Mouse (Mus musculus) liver, adult 2 months (tissue): ENCODE results near the gene Atp1a2. TPM values are rescaled to one million over a fixed set of nuclear protein-coding genes. Genes with fewer than 3 reads are reported as not detected.
A peak's percentile ranks its signal among the peaks of the same experiment; 100 is the strongest.

Source experiments
- DNase-seq: peaks from one replicate; pipeline ENCODE4 v3.0.0-alpha.2; 2011; ENCODE audit warnings: low read depth, low spot score; ENCODE audit errors: extremely low read depth
- H3K27ac ChIP-seq: fragments of 200-500 bp; replicated peaks from 2 replicates; pipeline ENCODE4 v1.5.1; 2012; ENCODE audit warnings: low read depth, mild to moderate bottlenecking, control low read depth, inconsistent platforms, low read length; ENCODE audit not compliant: insufficient read depth
- H3K27me3 ChIP-seq: fragments of 200-500 bp; 2 replicates; pipeline ENCODE4 v1.6.1; 2012; ENCODE audit warnings: mild to moderate bottlenecking, moderate library complexity, low read length, inconsistent platforms; ENCODE audit not compliant: control insufficient read depth, insufficient read depth
- H3K36me3 ChIP-seq: fragments of 200-500 bp; 2 replicates; pipeline ENCODE4 v1.6.1; 2012; ENCODE audit warnings: low read length, inconsistent platforms; ENCODE audit not compliant: control insufficient read depth, insufficient read depth
- H3K4me1 ChIP-seq: fragments of 200-500 bp; 2 replicates; pipeline ENCODE4 v1.6.1; 2011; ENCODE audit warnings: low read length; ENCODE audit not compliant: control insufficient read depth, insufficient read depth
- H3K4me3 ChIP-seq: fragments of 200-500 bp; 2 replicates; pipeline ENCODE4 v1.5.1; 2011; ENCODE audit warnings: low read depth, mild to moderate bottlenecking, control low read depth, low read length, moderate library complexity; ENCODE audit not compliant: insufficient read depth
- H3K79me2 ChIP-seq: fragments of 200-500 bp; 2 replicates; pipeline ENCODE4 v1.6.1; 2012; ENCODE audit warnings: inconsistent platforms, mild to moderate bottlenecking, low read length, moderate library complexity; ENCODE audit not compliant: control insufficient read depth, insufficient read depth
- H3K9ac ChIP-seq: fragments of 200-500 bp; 2 replicates; pipeline ENCODE4 v1.6.1; 2012; ENCODE audit warnings: low read depth, mild to moderate bottlenecking, control low read depth, inconsistent platforms, low read length
- CTCF ChIP-seq: fragments of 200-500 bp; IDR thresholded peaks from 2 replicates; pipeline ENCODE4 v1.5.1; 2011; ENCODE audit warnings: low read depth, low read length, control low read depth
- POLR2A ChIP-seq: fragments of 200-500 bp; IDR thresholded peaks from 2 replicates; pipeline ENCODE4 v1.6.1; 2011; ENCODE audit warnings: low read length, control low read depth; ENCODE audit not compliant: insufficient read depth; ENCODE audit errors: extremely low read depth
- WGBS: fragments of 180-500 bp; shearing (Covaris S2); methylation state at CpG from one replicate; pipeline ENCODE4 v1.1.7; 2018; 5-methylcytosine and 5-hydroxymethylcytosine counted together
- polyA plus RNA-seq: library from polyadenylated mRNA; depleted of rRNA; stranded (reverse); fragments of >200 nt; gene quantifications from 2 replicates; pipeline ENCODE4 v1.2.3, GENCODE M21; 2012; rRNA removed
- total RNA-seq: library from RNA; depleted of rRNA; stranded (reverse); fragments of >200 nt; gene quantifications from 2 replicates; pipeline ENCODE4 v1.2.3, GENCODE M21; 2014; rRNA removed

Atp1a2 gene
- total and polyA plus RNA-seq, 2 experiments = 0.59 to 0.92 TPM

DNA sequence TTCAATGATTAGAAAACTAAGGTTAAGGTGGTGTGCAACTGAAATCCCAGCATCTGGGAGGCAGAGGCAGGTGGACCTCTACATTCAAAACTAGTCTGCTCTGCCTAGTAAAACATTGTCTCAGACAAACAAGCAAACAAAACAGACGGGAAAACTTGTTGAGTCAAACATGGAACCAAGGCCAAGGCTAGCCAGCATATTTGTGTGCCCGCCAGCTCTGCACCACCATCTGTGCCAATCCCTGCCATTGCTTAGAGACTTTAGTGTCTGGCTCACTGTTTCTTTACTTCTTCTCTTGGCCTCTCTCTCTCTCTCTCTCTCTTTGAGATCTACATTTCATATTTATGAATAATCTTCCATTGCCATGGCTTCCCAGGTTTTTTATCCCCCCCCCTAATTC is 69.7 kb downstream of the Atp1a2 start:
- 22% methylated on average over 2 of the region's 2 CpGs for WGBS
- no peak overlapping the region for H3K27ac ChIP-seq
- H3K9ac ChIP-seq = no peak overlapping the region
- no peaks in the 10 kb centered on the region for H3K79me2 ChIP-seq
- H3K36me3 ChIP-seq = no peaks in the 10 kb centered on the region
- H3K4me1 ChIP-seq = 0 out of 2 replicates have a peak, but pooled peaks cover 1% of the 10 kb centered on the region
- no peak overlapping the region for H3K4me3 ChIP-seq
- peak; percentile 79 for DNase-seq
- TF ChIP-seq CTCF (no peak), POLR2A (no peak)
- no peaks in the 10 kb centered on the region for H3K27me3 ChIP-seq

Other genes with a start within 250 kb of the Atp1a2 start
- gene Nhlh1, start 240.5 kb downstream of the Atp1a2 start, total RNA-seq = not detected in 2 replicates
- not detected in 2 replicates for gene Nhlh1, start 240.5 kb downstream of the Atp1a2 start, polyA plus RNA-seq
- gene Copa, start 215.5 kb downstream of the Atp1a2 start, total RNA-seq = 108 and 125 TPM in 2 replicates
- gene Copa, start 215.5 kb downstream of the Atp1a2 start, polyA plus RNA-seq = 25.7 and 31.7 TPM in 2 replicates
- gene Ncstn, start 215.3 kb downstream of the Atp1a2 start, total RNA-seq = 28.9 and 38.8 TPM in 2 replicates
- gene Ncstn, start 215.3 kb downstream of the Atp1a2 start, polyA plus RNA-seq = 35.7 and 50.1 TPM in 2 replicates
- gene Pex19, start 171.3 kb downstream of the Atp1a2 start, total RNA-seq = 87.3 and 92.5 TPM in 2 replicates
- 99.3 and 113 TPM in 2 replicates for gene Pex19, start 171.3 kb downstream of the Atp1a2 start, polyA plus RNA-seq
- gene Dcaf8, start 150.0 kb downstream of the Atp1a2 start, total RNA-seq = 92.7 and 95.6 TPM in 2 replicates
- gene Dcaf8, start 150.0 kb downstream of the Atp1a2 start, polyA plus RNA-seq = 48.5 and 54.1 TPM in 2 replicates
- gene Pea15a, start 91.3 kb downstream of the Atp1a2 start, total RNA-seq = 9.4 and 13.1 TPM in 2 replicates
- 8.4 and 10.2 TPM in 2 replicates for gene Pea15a, start 91.3 kb downstream of the Atp1a2 start, polyA plus RNA-seq
- gene Casq1, start 78.2 kb downstream of the Atp1a2 start, total RNA-seq = 0.07 and 0.74 TPM in 2 replicates
- 0.16 and 0.21 TPM in 2 replicates for gene Casq1, start 78.2 kb downstream of the Atp1a2 start, polyA plus RNA-seq
- gene Atp1a4, start 39.6 kb downstream of the Atp1a2 start, total RNA-seq = 0.07 and 0.09 TPM in 2 replicates
- 0.02 TPM in 1 of 2 replicates, not detected in the other for gene Atp1a4, start 39.6 kb downstream of the Atp1a2 start, polyA plus RNA-seq
- gene Igsf8, start 36.4 kb downstream of the Atp1a2 start, total RNA-seq = 3.6 and 9.7 TPM in 2 replicates
- gene Igsf8, start 36.4 kb downstream of the Atp1a2 start, polyA plus RNA-seq = 15.3 and 26.3 TPM in 2 replicates
- 0.09 and 0.20 TPM in 2 replicates for gene Kcnj9, start 31.3 kb upstream of the Atp1a2 start, total RNA-seq
- 0.02 and 0.09 TPM in 2 replicates for gene Kcnj9, start 31.3 kb upstream of the Atp1a2 start, polyA plus RNA-seq
- gene Kcnj10, start 43.1 kb upstream of the Atp1a2 start, total RNA-seq = 0.37 and 0.47 TPM in 2 replicates
- gene Kcnj10, start 43.1 kb upstream of the Atp1a2 start, polyA plus RNA-seq = 0.34 and 0.39 TPM in 2 replicates
- gene Pigm, start 78.5 kb upstream of the Atp1a2 start, total RNA-seq = 3.6 and 3.7 TPM in 2 replicates
- gene Pigm, start 78.5 kb upstream of the Atp1a2 start, polyA plus RNA-seq = 2.9 and 4.4 TPM in 2 replicates
- 0.87 and 0.92 TPM in 2 replicates for gene Slamf9, start 177.3 kb upstream of the Atp1a2 start, total RNA-seq
- 0.17 and 0.53 TPM in 2 replicates for gene Slamf9, start 177.3 kb upstream of the Atp1a2 start, polyA plus RNA-seq
- 0.27 and 0.28 TPM in 2 replicates for gene Igsf9, start 183.7 kb upstream of the Atp1a2 start, total RNA-seq
- 0.55 and 0.80 TPM in 2 replicates for gene Igsf9, start 183.7 kb upstream of the Atp1a2 start, polyA plus RNA-seq
- 14.9 and 18.7 TPM in 2 replicates for gene Tagln2, start 202.0 kb upstream of the Atp1a2 start, total RNA-seq
- 22.3 and 25.6 TPM in 2 replicates for gene Tagln2, start 202.0 kb upstream of the Atp1a2 start, polyA plus RNA-seq
- gene Cfap45, start 222.7 kb upstream of the Atp1a2 start, total RNA-seq = 0.09 and 0.13 TPM in 2 replicates
- 0.39 TPM in 1 of 2 replicates, not detected in the other for gene Cfap45, start 222.7 kb upstream of the Atp1a2 start, polyA plus RNA-seq